Mouse (Mus musculus) layer of hippocampus, postnatal 14 days (tissue): ENCODE data around the gene Ccdc159. TPM values are rescaled to one million over a fixed set of nuclear protein-coding genes. Genes with fewer than 3 reads are reported as not detected.

Experiments
- DNase-seq, 2 experiments: peaks; one replicate each; pipeline ENCODE4 v3.0.0; 2021 to 2022; ENCODE audit warnings: low spot score in 2 of 2, mixed read lengths in 1 of 2
- total RNA-seq, 2 experiments: library from RNA; stranded (reverse); gene quantifications; 2 replicates each; pipeline ENCODE4 v1.2.3; 2021

The Ccdc159 gene
- total RNA-seq, 2 experiments from 2014 or later = 13.8 to 14.2 TPM

DNA sequence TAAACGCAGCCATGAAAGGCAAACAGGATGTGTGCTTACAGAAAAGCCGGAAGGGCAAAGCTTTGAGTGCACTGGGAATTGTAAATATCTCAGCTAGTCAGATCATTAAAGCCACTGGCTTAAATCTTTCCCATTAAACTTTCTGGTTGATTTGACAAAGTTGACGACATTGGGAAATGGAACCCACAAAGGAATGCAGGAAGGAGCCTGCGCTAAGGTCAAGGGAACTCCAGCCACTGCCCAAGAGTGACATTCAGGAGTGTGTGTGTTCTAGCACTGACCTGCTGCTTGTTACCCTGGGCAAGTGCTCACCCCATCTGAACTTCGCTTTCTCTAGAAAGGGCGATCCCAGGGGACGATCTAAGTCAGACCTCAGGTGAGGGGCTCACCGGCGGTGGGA, 32.9 kb downstream of the Ccdc159 start:
- DNase-seq = no peak

DNA sequence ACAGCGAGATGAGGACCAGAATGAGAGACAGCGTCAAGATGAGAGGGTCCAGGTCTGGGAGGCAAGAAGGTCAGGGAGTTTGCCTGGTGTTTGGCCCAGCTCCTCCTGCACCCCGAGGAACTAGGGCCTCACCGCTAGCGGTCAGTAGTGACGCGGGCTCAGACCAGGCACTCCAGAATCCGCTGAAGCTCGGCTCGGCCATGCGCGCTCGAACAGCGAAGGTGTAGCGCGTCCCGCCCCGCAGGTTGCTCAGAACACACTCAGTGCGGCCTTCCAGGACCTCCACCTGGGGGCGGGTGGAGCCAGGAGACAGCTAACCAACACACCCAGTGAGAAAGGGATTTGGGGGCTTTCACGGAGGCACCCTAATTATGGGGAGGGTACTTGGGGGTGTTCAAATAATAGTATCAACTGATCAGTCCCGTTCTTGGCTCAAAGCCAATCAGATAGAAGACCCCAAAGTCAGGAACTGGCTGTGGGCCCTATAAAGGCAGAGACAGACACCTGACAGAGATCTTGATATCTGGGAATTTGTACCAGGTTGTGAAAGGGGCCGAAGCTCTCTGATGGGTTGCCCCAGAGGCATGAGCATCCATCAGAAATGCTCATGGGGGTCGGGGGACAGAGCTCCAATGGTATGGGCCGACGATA, 33.4 kb downstream of the Ccdc159 start:
- DNase-seq = no peak

DNA sequence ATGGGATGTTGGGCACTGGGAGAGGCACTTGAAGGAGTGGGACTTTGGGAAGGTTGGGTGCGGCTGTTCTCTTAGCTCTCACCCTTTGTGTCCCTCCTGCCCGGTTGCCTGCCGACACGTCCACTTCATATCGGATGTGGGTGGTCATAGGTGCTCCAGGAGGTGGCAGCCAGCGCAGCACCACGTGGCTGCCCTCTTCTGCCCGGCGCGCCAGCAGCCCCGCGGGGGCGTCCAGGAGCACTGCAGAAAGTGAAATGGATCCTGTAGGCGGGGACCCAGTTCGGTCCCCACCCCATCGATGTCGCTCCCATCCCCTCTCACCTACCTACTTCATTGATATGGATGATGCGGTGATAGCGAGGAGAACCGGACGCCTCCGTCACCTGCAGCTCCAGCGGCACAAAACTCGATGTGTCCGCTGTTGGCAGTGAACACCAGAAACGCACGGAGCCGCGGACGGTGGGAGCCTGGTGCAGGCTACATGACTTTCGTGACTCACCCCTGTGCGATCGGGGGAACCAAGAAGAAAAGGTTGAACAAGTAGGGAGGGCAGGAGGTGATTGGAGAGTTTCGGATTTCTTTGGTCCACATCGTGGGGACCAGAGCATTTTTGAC, 34.2 kb downstream of the Ccdc159 start:
- DNase-seq = no peak

DNA sequence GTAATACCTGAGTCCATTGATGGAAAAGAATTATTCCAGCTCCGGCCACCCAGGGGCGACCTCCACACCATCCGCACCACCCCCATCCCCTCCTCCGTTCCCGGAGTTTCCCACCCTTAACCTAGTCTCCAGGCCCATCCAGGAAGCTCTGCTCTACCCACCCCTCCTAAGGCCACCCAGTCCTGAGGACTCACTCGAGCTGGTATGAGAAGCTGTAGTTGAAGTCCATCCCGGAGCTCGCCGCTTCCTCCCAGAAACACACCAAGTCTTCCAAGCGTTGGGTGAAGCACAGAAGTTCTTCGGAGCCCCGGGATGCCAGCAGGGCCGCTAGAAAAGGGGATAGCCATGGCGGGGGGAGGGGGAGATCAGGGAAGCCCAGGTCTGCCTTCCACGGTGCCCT, 34.7 kb downstream of the Ccdc159 start:
- DNase-seq = no peak

DNA sequence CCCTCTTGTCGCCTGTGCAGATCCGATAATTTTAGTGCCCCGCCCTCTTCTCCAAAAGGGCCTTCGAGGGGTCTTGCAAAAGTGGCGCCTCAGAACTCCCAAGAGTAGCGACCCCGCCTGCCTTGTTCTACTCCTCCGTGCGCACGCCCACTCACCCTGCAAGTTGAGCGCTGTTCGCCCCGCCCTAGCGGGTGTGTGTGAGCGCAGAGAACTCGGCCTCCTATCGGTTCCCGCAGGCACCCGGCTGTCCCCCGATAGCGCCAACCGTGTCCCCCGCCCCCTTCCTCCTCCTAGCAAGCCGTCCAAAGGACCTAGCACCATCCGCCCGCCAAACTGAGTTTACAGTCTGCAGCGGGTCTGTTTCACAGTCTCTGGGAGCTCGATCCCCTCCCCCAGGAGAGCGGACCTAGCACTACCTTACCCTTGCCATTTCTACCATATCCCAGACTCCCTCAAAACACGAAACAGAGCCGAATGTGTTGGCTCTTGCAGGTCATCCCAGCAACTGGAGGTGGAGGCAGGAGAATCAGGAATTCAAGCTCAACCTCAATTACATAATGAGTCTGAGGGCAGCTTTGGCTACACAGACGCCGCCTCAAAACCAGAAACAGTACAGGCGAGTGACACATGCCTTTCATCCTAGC, 35.3 kb downstream of the Ccdc159 start:
- DNase-seq = peak in 1 of 2 experiments; percentile 68

DNA sequence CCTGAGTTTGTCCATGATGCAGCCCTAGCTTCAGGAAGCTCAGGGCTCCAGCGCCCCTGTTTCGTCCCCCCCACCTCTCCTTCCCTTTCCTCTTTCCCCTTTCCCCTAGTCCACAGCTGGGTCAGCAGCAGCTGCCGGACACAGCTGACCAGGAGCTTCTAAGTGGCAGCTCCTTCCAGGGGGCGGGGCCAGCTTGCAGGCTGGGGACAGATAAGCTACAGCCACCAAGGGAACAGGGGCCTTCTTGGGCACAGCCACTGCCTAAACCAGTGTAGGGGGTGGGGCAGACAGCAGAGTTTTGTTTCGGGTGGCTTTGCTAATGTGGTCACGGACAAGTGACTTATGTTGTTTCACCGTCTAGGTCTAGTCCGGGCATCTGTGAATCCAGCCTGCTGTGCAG, 36.1 kb downstream of the Ccdc159 start, which contains the start of gene Epor:
Epor (minus strand) TSS at position 90 of the 400 bp plus-strand sequence.
- no peak for DNase-seq

DNA sequence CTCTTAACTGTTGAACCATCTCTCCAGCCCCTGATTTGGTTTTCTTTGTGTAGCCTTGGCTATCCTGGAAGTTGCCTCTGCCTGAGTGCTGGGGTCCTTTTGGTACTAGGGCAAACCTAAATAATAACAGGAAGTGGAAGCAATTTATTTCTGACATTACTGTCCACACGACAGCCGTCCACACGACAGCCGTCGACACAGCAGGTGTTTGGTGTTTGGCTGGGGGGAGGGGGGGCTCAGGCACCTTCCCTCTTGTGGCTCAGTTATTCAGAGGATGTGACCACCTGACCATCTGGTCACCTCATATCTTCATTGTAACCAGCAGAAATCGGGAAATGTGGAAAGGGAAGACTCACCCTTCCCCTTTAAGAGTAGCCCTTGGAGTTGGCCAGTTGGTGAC, 41.6 kb downstream of the Ccdc159 start:
- DNase-seq = no peak

DNA sequence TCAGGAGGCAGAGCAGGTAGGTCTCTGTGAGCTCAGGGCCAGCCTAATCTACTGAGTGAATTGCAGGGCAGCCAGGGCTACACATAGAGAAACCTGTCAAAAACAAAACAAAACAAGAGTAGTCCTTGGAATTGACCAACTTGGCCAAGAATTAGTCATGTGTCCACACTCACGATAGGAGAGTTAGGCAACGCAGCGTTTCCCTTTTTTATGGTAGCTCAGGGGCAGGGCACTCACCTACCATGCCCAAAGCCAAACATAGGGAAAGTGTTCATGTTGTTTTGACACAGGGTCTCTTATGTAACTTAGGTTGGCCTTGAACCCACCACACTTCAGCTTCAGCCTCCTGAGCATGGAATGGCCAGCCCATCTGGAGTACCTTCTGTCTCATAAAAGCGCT, 42.0 kb downstream of the Ccdc159 start:
- DNase-seq = no peak

DNA sequence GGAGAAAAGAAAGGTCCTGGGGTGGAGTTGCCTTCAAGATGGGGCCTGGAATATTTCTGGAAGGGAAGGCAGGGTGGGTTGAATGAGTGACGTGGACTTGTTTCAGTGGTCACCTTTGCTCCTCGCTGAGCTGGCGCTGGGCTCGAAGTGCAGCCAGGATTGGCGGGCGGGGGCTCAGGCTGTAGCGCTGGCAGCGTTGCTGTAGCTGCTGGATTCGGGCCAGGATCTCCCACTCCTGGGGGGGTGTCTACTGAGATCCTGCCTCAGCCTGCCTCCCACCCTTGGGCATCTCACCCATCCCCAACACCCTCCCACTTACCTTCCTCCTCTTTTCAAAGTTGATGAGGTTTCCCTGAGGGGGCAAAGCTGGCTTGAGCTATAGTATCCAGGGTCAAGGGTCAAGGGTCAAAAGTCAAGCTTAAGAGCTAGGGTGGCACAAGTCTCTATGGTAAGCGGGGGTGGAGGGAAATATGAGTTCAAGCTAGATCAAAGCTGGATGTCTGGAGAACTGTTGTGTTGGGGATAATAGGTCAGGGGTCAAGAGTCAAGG, 49.4 kb downstream of the Ccdc159 start:
- DNase-seq = no peak

DNA sequence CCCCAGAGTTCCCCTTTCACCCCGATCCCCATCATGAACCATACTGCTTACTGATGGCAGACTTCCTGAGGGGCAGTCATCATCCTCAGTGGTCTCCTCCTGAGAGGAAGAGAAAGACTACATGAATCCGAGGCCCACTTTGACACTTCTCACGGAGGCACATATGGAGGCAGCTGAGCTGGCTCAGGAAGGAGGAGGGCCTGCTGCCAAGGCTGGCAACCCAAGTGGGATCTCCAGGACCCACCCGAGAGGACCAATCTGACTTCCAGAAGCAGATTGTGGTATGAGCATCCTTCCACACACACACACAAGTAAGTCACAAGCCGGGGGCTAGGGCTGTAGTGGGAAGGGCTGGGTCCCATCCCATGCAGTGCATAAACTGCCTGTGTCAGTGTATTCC, 50.1 kb downstream of the Ccdc159 start:
- no peak for DNase-seq

DNA sequence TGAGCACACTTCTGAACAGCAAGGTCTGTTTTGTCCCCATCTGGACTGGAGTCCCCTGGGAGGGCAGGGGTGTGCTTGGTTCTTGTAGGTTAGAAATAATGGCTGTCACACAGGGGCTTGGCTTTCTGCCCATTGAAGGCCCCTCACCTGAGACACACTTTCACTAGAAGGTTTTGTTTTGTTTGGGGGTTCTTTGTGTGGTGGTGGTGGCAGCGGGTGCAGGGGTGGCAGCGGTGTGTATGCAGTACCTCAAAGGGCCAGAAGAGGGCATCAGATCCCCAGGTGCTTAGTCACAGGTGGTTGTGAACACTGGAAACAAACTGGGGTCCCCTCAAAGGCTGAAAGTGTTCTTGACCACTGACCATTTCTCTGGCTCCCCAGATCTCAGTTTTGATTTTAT, 50.7 kb downstream of the Ccdc159 start:
- no peak for DNase-seq

DNA sequence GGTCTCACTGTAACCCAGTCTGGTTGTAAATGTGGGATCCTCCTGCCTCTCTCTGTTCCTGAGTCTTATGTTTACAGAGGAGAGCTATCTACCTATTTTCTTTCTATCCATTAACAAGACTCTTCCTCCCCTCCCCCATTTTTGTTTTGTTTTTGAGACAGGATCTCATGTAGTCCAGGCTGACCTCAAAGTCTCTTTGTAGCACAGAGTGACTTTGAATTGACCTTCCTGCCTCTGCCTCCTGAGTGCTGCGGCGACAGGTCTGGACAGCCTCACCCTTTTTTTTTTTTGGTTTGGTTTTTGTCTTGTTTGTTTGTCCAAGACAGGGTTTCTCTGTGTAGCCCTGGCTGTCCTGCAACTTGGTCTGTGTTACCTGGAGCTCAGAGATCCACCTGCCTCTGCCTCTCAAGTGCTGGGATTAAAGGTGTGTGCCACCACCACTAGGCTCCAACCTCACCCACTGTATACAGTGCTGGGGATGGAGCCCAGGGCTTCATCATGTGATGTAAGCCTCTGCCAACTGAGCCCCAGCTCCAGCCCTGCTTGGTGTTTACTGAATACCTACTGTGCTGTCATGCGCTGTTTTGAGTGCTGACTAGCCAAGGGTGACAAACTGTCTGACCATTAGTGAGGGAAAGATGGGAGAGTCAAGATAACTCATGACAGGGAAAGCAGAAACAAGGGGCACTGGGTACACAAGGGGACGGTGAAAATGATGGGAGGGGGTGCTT, 51.3 kb downstream of the Ccdc159 start:
- DNase-seq = no peak

DNA sequence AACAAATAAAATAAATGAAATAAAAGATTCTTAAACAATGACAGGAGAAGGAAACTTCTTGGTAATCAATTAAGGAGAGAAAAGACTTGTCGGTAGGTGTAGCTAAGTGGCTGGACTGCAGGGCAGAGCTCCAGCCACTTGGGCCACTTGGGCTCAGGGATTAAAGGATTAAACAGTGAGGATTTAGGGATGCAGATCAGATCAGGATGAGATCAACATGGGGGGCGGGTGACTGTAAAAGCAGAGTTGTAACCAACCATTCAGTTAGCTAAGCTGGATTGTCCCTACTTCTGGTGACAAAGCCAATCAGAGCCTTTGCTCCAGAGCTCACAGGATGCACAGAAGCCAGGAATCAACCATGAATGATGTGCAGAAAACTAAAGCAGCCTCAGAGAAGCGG, 56.6 kb downstream of the Ccdc159 start:
- no peak for DNase-seq

Other genes with a start within 250 kb of the Ccdc159 start
- 10 to 100 TPM; 20.2 to 21.0 TPM for gene Ldlr, start 204.0 kb upstream of the Ccdc159 start, total RNA-seq
- gene Spc24, start 167.2 kb upstream of the Ccdc159 start, total RNA-seq = 1 to 10 TPM; 2.1 to 4.0 TPM
- gene Kank2, start 128.7 kb upstream of the Ccdc159 start, total RNA-seq = 1 to 10 TPM; 7.1 to 7.8 TPM
- gene Angptl8, start 92.0 kb upstream of the Ccdc159 start, total RNA-seq = not detected
- 10 to 100 TPM; 24.5 to 24.7 TPM for gene Dock6, start 74.8 kb upstream of the Ccdc159 start, total RNA-seq
- 10 to 100 TPM; 22.6 to 24.2 TPM for gene Rab3d, start 9.3 kb upstream of the Ccdc159 start, total RNA-seq
- 10 to 100 TPM; 35.7 to 37.0 TPM for gene Tmem205, start 85 bp downstream of the Ccdc159 start, total RNA-seq
- 100 to 1,000 TPM; 350 to 352 TPM for gene Plppr2, start 9.6 kb downstream of the Ccdc159 start, total RNA-seq
- 10 to 100 TPM; 14.4 to 15.2 TPM for gene Swsap1, start 28.3 kb downstream of the Ccdc159 start, total RNA-seq
- 1 to 10 TPM; 2.6 to 3.3 TPM for gene Epor, start 36.0 kb downstream of the Ccdc159 start, total RNA-seq
- 1 to 10 TPM; 1.2 to 1.3 TPM for gene Rgl3, start 62.0 kb downstream of the Ccdc159 start, total RNA-seq
- gene Ccdc151, start 75.2 kb downstream of the Ccdc159 start, total RNA-seq = 1 to 10 TPM; 6.1 to 6.8 TPM
- gene Prkcsh, start 75.3 kb downstream of the Ccdc159 start, total RNA-seq = 100 to 1,000 TPM; 105 to 110 TPM
- 100 to 1,000 TPM; 176 to 178 TPM for gene Elavl3, start 124.6 kb downstream of the Ccdc159 start, total RNA-seq
- gene Gm49318, start 143.8 kb downstream of the Ccdc159 start, total RNA-seq = 1 to 10 TPM; 1.5 to 2.8 TPM
- 10 to 100 TPM; 19.4 to 22.7 TPM for gene Zfp653, start 143.9 kb downstream of the Ccdc159 start, total RNA-seq
- 10 to 100 TPM; 42.4 to 45.7 TPM for gene Ecsit, start 158.0 kb downstream of the Ccdc159 start, total RNA-seq
- gene Cnn1, start 171.7 kb downstream of the Ccdc159 start, total RNA-seq = 1 to 10 TPM in 1 of 2 experiments, under 1 TPM in 1; 0.45 to 1.4 TPM
- gene Elof1, start 189.7 kb downstream of the Ccdc159 start, total RNA-seq = 10 to 100 TPM; 57.0 to 58.0 TPM
- under 1 TPM; 0.44 to 0.86 TPM for gene Acp5, start 208.2 kb downstream of the Ccdc159 start, total RNA-seq
- 10 to 100 TPM; 49.1 to 51.0 TPM for gene Pigyl, start 229.4 kb downstream of the Ccdc159 start, total RNA-seq